Mouse (Mus musculus): ENCODE results near the gene Trappc6b.

GRCm38 (mm10) chr12:59017970-59018369, 43.3 kb downstream of the Trappc6b start:
- TF ChIP-seq POLR2A (IDR thresholded peaks at IDR 0.05; ENCODE audit: borderline replicate concordance, control insufficient read depth, low read depth, low read length) (no peak), CTCF (IDR thresholded peaks at IDR 0.05; ENCODE audit: control insufficient read depth, insufficient read depth, low read length) (no peak)

Data from bone marrow, adult 2 months (tissue).